Mouse (Mus musculus) intestine, embryonic 16.5 days (tissue): ENCODE results near the gene Hoxa6. TPM values are rescaled to one million over a fixed set of nuclear protein-coding genes. Genes with fewer than 3 reads are reported as not detected.

Experiments
- ATAC-seq: fragments of 200-750 bp; cut with Nextera tagmentation; 2 replicates; pipeline ENCODE4 v1.8.0; 2017; ENCODE audit warnings: moderate TSS enrichment, moderate library complexity
- H3K27ac ChIP-seq: fragments of 300-500 bp; sonication (generic); 2 replicates; pipeline ENCODE4 v1.5.1; 2014; ENCODE audit warnings: mild to moderate bottlenecking, low read length
- H3K27me3 ChIP-seq: fragments of 300-500 bp; sonication (generic); replicated peaks from 2 replicates; pipeline ENCODE4 v1.6.1; 2014; ENCODE audit warnings: low read length, control low read depth, mixed read lengths; ENCODE audit not compliant: control insufficient read depth, insufficient read depth
- H3K36me3 ChIP-seq: fragments of 300-500 bp; sonication (generic); 2 replicates; pipeline ENCODE4 v1.6.1; 2014; ENCODE audit warnings: low read length, control low read depth; ENCODE audit not compliant: control insufficient read depth, insufficient read depth
- H3K4me1 ChIP-seq: fragments of 300-500 bp; sonication (generic); 2 replicates; pipeline ENCODE4 v1.6.1; 2014; ENCODE audit warnings: low read length, control low read depth, mixed read lengths; ENCODE audit not compliant: control insufficient read depth, insufficient read depth
- H3K4me2 ChIP-seq: fragments of 300-500 bp; sonication (generic); 2 replicates; pipeline ENCODE4 v1.6.1; 2014; ENCODE audit warnings: low read depth, low read length, control low read depth
- H3K4me3 ChIP-seq: fragments of 300-500 bp; sonication (generic); 2 replicates; pipeline ENCODE4 v1.5.1; 2014; ENCODE audit warnings: mild to moderate bottlenecking, low read length
- H3K9ac ChIP-seq: fragments of 300-500 bp; sonication (generic); 2 replicates; pipeline ENCODE4 v1.6.1; 2014; ENCODE audit warnings: low read depth, low read length
- H3K9me3 ChIP-seq: fragments of 300-500 bp; sonication (generic); 2 replicates; pipeline ENCODE4 v1.6.1; 2016; ENCODE audit warnings: low read length, control low read depth; ENCODE audit not compliant: control insufficient read depth
- WGBS: fragments of 180-500 bp; shearing (Covaris S2); extraction: QIAGEN DNeasy Blood & Tissue Kit; methylation state at CpG from one replicate; pipeline ENCODE4 v1.1.7; 2014; 5-methylcytosine and 5-hydroxymethylcytosine counted together
- polyA plus RNA-seq: library from polyadenylated mRNA; unstranded; fragments of >200 nt; fragmentation: Nextera tagmentation; extraction: Ambion mirVana; gene quantifications from 2 replicates; pipeline ENCODE4 v1.2.1, GENCODE M21; 2015

Gene Hoxa6
- polyA plus RNA-seq = 1.2 and 1.4 TPM in 2 replicates

DNA sequence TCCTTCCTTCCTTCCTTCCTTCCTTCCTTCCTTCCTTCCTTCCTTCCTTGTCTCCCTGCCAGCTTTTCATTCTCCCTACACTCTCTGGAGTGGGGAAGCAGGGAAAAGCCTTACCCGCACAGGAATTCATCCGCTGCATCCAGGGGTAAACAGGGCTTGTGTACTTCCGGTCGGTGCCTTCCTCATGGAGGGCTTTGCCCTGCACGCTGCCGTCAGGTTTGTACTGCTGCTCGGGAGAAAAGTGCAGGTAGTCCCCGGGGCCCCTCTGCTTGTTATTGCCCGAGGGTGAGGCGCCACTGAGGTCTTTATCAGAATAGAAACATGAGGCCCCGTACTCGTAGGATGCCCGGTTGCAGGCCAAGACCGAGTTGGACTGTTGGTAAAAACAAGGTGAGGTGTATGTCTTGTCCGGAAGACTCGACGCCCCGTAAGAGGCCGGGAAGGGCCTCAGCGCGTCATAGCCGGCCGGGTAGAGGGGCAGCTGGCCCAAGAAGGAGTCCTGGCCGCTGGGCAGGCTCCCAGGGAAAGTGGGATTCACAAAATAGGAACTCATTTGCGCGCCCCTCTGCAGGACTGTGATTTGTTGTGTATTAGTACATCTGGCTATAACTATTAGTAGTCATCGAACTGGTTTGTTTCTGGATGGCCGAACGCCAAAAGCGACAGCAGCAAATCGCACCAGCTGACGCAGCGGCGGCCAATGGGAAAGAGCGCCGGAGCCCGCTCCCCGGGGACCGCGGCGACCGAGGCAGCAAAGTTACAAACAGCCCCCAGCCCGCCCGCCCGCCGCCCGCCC is at the start of gene Hoxa6:
Gene Hoxa6, minus strand, starts transcription at position 651 of the 796 bp plus-strand sequence.
- Histone ChIP-seq H3K36me3 (no peaks in the 10 kb centered on the region), H3K4me3 (peak within 1 kb of the TSS; percentile 40), H3K4me1 (peaks cover 21% of the 10 kb centered on the region), H3K4me2 (peak within 1 kb of the TSS; percentile 63), H3K9me3 (no peaks in the 10 kb centered on the region), H3K27me3 (peaks cover 45% of the 10 kb centered on the region), H3K9ac (peak within 1 kb of the TSS; percentile 66), H3K27ac (peak within 1 kb of the TSS; percentile 47; the same call in 1 of the 2 replicates)
- ATAC-seq = no peak
- WGBS = 4% methylated on average over 47 of the region's 47 CpGs

DNA sequence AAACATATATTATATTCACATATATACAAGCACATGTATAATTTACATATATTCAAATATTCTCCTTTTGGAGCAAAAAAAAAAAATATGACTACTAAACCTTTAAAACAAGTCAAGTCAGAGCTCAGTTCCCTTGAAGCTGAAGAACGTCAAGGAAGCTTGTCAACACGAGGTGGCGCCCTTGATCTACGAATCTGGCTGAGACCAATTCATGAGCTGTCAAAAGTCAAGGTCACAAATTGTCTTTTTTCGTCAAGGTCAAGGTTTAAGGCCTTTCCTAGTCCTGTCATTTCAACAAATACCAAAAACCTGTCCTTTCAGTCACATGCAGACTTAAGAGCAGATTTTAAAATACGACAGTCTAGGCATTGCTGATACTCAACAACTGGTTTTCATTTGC is 48.4 kb upstream of the Hoxa6 start:
- Histone ChIP-seq H3K9me3 (no peaks in the 10 kb centered on the region), H3K4me2 (no peak overlapping the region), H3K4me1 (peaks cover 11% of the 10 kb centered on the region), H3K36me3 (no peaks in the 10 kb centered on the region), H3K9ac (no peak overlapping the region), H3K27ac (no peak overlapping the region), H3K27me3 (peaks cover 63% of the 10 kb centered on the region), H3K4me3 (no peak overlapping the region)
- 2% methylated on average over 6 of the region's 6 CpGs for WGBS
- no peak for ATAC-seq

DNA sequence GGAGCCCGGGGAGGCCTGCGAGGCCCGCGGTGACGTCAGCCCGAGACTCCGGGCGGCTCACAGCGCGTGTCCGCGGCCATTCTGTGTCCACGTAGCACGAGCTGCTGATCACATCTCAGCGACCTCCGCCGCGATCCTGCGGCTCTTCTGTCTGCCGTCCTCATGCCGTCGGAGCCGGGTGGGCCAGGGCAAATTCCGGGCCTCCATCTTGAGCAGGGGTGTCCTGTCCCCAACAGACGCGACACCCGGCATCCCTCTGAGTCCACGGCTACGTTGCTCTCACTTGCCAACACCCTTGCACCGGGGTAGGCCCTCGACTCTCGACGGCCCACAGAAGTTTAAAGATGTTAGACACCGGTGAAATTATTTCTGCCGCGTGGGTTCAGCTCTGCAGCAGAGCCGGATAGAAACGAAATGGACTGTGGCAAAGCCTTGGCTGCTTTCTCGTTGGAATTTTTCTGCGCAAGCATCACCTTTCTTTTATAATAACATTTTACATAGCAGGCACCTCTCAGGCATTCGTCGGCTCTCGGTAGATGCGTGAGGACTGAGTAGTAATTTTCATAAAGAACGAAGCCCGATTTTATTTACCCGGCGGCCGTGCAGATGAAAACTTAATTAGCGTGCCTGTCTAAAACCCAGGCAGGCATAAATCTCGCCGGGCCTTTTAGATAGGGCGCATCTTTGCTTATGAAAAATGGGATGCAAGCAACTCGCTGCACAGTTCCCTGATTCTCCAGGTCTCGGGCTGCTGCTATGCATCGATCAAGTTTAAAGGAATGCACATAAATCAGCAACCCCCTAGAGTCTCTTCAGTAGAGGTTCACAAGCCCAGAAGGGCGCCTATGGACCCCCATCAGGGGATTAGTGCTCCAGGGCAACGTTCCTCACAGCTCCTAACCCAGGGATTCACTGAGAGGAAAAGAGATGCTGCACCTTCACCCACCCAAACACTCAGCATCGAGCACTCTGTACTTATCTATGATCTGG is 45.3 kb upstream of the Hoxa6 start:
- peaks cover 58% of the 10 kb centered on the region for H3K27me3 ChIP-seq
- H3K4me1 ChIP-seq = no peaks in the 10 kb centered on the region
- H3K4me2 ChIP-seq = peak overlapping the region; percentile 14; the same call in 1 of the 2 replicates
- H3K27ac ChIP-seq = no peak overlapping the region
- no peaks in the 10 kb centered on the region for H3K9me3 ChIP-seq
- 3% methylated on average over 59 of the region's 59 CpGs for WGBS
- no peak overlapping the region for H3K9ac ChIP-seq
- H3K4me3 ChIP-seq = 0 out of 2 replicates have a peak overlapping the region, but pooled peaks have one; percentile 2
- ATAC-seq = no peak
- H3K36me3 ChIP-seq = no peaks in the 10 kb centered on the region

DNA sequence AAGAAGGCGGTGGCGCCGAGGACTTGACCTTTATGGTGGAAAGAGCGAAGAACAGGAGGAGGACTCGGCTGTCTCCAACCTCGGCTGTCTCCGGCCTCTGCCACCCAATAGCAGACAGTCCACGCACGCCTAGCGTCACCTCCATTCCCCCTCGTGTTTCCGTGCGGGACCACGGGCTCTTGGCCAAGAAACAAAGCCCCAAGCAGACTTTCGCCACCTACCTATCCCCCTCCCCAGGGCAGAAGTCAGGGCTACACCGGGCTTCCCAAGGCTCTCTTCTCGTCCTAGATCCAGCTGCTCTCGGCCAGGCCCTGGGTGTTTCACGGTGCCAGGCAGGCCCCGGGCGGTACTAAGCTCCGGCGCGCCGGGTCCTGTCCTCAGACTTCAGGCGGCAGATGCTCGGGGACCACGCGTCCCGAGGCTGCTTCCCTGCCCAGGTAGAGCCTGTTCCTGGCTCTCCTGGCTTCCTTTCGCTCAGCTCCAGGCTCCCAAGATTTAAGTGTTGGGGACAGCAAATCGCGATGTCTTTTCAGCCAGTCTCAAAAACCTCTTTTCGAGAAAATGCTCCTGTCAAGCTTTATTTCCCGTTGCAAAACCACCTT is 44.4 kb upstream of the Hoxa6 start:
- ATAC-seq = no peak
- H3K9ac ChIP-seq = no peak overlapping the region
- H3K27me3 ChIP-seq = peaks cover 63% of the 10 kb centered on the region
- WGBS = 2% methylated on average over 35 of the region's 35 CpGs
- no peak overlapping the region for H3K27ac ChIP-seq
- H3K36me3 ChIP-seq = no peaks in the 10 kb centered on the region
- no peak overlapping the region for H3K4me3 ChIP-seq
- no peaks in the 10 kb centered on the region for H3K9me3 ChIP-seq
- H3K4me1 ChIP-seq = no peaks in the 10 kb centered on the region
- no peak overlapping the region for H3K4me2 ChIP-seq

DNA sequence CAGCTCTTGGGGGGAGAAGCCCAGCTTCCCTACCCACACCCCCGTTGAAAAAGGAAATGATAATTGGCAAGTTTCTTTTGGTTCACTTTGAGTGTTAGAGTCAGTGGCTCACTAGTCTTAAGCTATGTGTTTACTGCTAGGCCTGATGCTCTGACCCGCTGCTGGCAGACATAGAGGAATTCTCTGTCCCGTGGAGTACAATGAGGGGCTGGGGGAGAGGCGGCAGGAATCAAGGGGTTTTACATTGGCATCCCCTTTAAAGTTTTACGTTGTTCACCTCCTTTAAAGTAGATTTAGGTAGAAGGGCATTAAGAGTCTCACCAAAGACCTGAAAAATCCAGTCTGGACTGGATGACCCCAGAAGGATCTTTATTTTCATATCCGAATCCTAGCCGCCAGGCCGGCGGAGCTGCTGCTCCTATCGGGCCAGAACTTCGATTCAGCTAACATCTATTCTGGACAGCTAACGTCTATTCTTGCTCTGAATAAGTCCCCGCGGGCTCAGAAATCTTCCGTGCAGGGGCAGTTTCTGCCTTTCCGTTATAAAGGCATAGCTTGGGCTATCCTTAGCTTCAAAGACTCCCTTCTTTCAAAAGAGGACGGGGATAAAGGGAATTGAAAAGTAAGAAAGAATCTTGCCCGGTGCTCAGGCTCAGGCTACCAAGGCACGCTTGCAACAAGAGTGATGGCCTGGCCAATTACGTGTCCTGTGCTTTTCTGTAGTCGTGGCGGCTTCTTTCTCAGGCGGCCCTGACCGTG is 43.7 kb upstream of the Hoxa6 start:
- WGBS = 4% methylated on average over 24 of the region's 24 CpGs
- no peaks in the 10 kb centered on the region for H3K9me3 ChIP-seq
- H3K27me3 ChIP-seq = peaks cover 66% of the 10 kb centered on the region
- no peak overlapping the region for H3K4me2 ChIP-seq
- H3K9ac ChIP-seq = no peak overlapping the region
- no peaks in the 10 kb centered on the region for H3K4me1 ChIP-seq
- no peak overlapping the region for H3K4me3 ChIP-seq
- H3K27ac ChIP-seq = no peak overlapping the region
- no peaks in the 10 kb centered on the region for H3K36me3 ChIP-seq
- no peak for ATAC-seq

DNA sequence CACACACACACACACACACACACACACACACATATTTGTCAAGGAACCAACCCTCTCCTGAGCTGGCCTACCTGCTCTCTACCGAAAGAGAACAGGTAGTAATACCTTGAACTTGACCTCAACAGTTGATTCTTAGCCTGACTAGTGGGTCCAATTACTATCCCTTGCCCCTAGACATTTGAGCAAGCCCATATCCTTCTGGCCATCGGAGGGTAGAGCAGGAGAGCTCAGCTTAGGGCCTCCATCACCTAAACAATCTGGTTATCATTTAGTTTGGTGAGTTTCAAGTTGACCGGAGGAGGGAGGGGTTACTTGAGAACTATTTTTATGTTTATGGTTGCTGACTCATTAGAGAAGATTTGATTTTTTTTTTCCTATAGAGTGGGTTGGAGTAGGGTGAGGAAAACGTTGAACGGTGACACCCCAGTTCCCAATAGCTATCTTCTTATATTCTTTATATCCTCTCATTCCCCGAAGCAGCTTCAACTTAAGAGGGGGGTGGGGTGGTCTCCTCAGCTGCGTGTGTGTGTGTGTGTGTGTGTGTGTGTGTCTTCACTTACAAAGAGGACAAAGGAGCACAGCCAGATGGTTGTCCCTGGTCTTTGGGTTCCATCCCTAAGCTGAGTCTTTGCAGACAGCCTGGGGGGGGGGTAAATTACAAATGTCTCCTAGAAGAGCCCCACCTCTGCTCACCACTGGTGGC is 42.8 kb upstream of the Hoxa6 start:
- Histone ChIP-seq H3K9ac (no peak overlapping the region), H3K9me3 (no peaks in the 10 kb centered on the region), H3K36me3 (no peaks in the 10 kb centered on the region), H3K4me1 (no peaks in the 10 kb centered on the region), H3K4me3 (no peak overlapping the region), H3K4me2 (no peak overlapping the region), H3K27ac (no peak overlapping the region), H3K27me3 (peaks cover 69% of the 10 kb centered on the region)
- ATAC-seq = 0 out of 2 replicates have a peak, but pooled peaks have one; percentile 7
- WGBS = 14% methylated on average over 7 of the region's 7 CpGs

DNA sequence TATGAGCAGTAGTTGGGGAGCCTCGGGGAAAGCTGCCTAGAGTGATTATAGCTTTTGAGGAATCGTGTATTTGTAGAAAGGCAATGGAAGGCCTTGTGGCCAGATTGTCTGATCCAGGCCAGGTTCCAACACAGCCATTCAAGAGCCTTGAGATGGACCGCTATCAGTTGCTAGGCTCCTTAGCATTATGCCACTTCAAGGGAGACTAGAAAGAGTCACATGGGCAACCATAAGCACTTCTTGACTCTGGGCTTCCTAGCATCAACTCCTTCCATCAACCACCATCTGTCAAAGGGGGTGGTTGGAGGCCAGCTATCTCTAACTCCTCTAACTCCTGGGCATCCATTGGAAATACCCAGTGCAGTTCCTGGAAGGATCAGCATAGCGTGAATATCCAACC is 41.3 kb upstream of the Hoxa6 start:
- 6% methylated on average over 4 of the region's 4 CpGs for WGBS
- Histone ChIP-seq H3K36me3 (no peaks in the 10 kb centered on the region), H3K9me3 (no peaks in the 10 kb centered on the region), H3K9ac (no peak overlapping the region), H3K27ac (no peak overlapping the region), H3K4me2 (no peak overlapping the region), H3K27me3 (peaks cover 77% of the 10 kb centered on the region), H3K4me3 (no peak overlapping the region), H3K4me1 (no peaks in the 10 kb centered on the region)
- ATAC-seq = no peak

DNA sequence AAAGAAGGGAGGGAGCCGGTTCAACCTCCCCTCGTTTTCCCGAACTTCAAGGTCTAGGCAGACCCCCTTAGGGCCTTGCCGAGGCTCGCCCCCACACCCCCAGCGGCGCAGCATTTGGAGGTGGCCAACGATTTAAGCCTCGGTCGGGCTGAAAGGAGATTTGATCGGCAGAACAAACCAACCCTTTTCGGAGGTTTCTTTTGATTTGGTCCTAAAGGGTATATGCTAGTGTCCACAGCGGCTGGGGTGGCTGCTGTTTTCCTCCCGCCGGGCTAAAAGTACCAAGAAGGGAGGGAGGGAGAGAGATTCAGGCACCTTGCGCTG is 40.9 kb upstream of the Hoxa6 start:
- Histone ChIP-seq H3K9ac (no peak overlapping the region; the same call in 1 of the 2 replicates), H3K27ac (no peak overlapping the region), H3K27me3 (peaks cover 76% of the 10 kb centered on the region), H3K4me1 (no peaks in the 10 kb centered on the region), H3K9me3 (no peaks in the 10 kb centered on the region), H3K4me2 (no peak overlapping the region), H3K4me3 (no peak overlapping the region), H3K36me3 (no peaks in the 10 kb centered on the region)
- 2% methylated on average over 16 of the region's 16 CpGs for WGBS
- no peak for ATAC-seq
